Mouse (Mus musculus) megakaryocyte-erythroid progenitor cell, adult 5-6 weeks (primary cell): ENCODE data around the gene H2al1e. TPM values are rescaled to one million over a fixed set of nuclear protein-coding genes. Genes with fewer than 3 reads are reported as not detected.
"Not testable (repeated sequence)": the region's sequence is repeated elsewhere in the genome, so short reads cannot be mapped to it uniquely, and the experiment has no call there.

Source experiments
- ATAC-seq: replicated peaks from 2 replicates; pipeline ENCODE4 v1.8.0; 2016; ENCODE audit warnings: mild to moderate bottlenecking, inconsistent platforms; ENCODE audit not compliant: severe bottlenecking, poor library complexity, low FRiP score, low TSS enrichment
- total RNA-seq, 2 experiments: library from RNA; stranded (forward) in 1 of 2; stranded (reverse) in 1 of 2; fragments of 200-1000, 215-1000 nt in 1 of 2; fragments of >200 nt in 1 of 2; fragmentation: Nextera tagmentation in 1 of 2; gene quantifications; 2 replicates each; pipeline ENCODE4 v1.2.3; 2014 to 2017

The H2al1e gene
- total RNA-seq (2014; fragmentation: Nextera tagmentation) (not detected in 2 replicates), total RNA-seq (2017) (not detected in 2 replicates)

DNA sequence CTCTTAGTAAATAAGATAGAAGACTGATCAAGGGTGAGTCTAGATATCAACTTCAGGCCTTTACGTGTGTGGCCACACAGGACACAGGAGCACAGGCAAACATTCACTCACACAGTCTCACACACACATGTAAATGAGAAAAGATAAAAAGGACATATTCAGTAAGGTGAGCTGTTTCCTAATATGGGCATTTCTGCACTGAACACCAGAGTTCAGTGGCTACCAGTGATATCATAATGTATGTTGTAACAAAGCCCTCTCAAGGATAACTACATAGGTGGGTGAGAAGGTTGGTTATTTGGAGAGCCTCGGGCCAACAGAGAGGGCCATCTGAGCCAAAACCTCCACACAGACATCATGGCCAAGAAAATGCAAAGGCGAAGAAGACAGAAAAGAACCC is at the start of gene H2al1e:
TSS of gene H2al1e (plus strand) at position 301 of the 400 bp plus-strand sequence.
- ATAC-seq: not testable (repeated sequence)

DNA sequence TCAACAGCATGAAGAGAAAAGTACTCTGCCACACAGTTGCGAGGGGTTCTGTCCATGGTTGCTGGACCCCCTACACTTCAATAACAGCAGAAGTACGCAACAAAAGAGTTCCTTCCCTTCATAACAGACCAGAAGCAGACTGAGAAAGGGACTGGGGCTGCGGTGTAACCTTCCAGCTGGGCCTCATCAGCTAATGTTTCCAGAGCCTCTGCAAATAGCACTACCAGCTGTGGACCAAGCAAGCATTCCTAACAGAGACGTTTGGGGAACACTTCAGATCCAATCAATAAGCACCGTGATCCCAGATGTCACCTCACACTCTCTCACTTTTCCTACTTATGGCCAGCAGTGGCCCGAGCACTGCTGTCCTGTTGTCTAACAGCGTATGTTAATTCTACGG is 46.8 kb upstream of the H2al1e start:
- no peak for ATAC-seq

DNA sequence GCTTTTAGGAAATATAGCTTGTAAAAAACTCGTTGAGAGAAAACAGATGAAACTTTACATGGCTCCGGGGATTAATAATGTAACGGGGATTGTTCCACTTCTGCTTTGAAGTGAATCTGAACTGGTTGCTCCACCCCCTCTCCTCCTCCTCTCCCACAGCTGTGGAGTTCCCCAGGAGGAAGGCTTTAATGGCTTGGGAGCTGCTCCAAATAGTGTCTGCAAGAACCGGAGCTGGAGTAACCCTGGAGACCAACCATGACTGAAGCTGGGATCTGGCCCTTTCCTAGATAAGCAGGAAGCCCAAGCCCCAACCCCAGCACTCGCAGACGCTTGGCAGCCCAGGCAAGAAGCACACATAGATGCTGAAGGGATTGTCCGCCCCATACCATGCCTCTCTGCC is 43.9 kb upstream of the H2al1e start:
- ATAC-seq: no peak

DNA sequence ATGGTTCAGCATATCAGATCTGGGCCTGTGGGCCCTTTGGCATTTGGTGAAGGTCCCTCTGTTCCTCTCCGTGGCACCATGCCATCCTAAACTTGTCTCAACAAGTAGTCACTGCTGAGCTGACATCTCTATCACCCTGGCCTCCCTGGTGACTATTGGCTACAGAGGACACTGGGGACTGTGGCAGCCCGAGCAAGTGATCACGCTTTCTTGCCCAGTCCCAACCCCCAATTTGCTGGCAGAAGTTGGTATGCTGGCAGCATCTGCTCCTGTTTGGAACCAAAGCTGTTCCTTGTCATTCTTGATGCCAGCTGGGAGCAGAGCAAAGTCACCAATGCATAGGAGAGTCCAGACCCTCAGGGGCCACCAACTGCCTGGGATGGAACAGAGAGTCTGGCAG is 42.7 kb upstream of the H2al1e start:
- no peak for ATAC-seq

DNA sequence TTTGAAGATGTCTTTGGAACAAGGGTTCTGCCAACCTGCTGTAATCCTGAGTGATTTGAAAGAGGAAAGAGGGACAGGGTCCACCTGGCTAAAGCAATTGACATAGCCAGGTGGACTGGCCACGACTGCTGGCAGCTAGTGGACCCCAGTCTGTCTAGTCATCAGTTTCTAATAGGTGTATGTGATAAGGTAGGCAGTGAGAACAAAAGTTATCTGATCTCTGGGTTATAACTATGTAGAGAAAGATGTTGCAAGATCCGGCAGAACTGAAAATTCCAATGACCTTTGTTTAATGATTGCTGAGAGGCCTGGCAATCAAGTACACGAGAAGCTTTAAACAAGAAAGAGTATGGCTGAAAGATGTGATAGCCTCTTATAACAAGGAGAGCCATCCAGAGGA is 38.5 kb upstream of the H2al1e start:
- ATAC-seq: no peak

DNA sequence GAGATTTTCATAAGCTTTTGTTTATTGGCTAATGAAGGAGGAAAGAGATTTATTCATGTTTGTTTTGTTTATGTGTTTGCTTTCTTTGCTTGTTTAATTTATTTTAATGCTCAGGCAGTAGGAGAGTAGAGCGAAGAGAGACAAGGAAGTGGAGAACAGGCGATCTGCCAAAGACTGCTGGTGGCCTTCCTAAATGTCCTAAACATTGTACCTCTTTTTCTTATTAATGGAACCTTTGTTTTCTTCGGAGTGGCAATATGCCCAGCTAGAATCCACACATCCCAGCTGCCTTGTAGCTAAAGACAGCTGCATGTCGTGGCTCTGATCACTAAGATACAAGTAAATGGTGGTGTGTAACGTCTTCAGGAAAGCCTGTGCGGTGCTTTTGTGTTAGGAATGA is 34.7 kb upstream of the H2al1e start:
- ATAC-seq: no peak

DNA sequence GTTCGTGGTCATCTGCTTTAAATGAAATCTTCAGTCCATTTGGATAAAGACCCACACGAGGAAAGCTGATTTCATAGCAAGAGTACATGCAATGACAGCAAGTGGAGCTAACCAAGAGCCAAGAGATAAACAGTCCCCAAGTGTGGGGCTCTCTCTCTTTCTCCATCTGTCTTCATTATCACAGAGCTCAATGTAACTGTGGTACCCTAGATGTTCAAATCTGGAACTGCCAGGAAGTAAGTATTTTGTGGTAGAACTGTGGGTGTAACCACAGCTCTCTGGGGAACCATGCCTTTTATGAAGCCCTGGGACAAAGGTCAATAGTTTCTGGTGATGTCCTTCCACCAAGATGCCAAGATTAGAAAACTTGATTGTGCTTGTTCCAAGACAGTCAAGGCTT is 31.0 kb upstream of the H2al1e start:
- ATAC-seq: no peak

DNA sequence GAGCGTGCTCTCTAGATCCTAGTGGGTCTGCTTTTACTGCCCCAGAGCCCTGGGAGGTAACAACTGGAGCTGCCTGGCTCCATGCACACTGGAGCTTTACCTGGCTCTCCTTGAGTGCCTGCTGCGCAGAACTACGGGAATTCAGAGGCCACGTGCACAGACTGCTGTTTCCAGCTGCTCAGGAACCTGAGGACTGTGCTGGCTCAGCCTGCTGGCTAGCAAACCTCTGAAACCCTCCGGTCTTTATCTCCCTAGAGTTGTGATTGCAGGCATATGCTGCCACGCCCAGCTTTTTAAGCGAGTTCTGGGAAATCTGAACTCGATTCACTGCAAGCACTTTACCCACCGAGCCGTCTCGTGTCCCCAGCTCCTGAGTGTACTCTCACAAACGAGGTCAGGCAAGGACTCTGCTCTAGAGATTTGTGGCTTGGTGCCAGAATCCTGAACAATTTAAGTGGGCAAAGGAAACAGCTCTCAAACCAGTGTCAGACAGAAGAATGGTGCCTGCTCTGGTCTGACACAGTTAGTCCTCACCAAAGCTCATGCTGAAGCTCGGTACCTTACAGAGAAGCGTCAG is 23.3 kb upstream of the H2al1e start:
- no peak for ATAC-seq

DNA sequence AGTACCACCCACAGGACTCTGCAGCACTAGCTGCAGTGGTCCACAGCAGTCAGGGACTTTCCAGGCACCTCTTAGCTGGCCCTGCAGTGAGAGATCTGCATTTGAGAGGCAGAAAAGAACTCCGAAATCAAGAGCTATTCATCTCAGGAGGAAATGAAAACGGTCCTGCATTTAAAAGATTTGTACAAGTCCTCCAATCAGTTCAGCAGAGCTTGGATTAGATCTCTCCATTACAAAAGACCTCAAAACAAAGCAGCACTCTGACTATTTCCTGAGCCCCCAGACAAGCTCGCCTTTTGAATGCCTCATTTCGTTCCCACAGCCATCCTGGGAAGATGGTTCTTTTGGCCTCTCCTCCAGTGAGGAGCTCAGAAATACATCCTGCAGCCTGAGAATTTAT is 22.5 kb upstream of the H2al1e start:
- no peak for ATAC-seq

DNA sequence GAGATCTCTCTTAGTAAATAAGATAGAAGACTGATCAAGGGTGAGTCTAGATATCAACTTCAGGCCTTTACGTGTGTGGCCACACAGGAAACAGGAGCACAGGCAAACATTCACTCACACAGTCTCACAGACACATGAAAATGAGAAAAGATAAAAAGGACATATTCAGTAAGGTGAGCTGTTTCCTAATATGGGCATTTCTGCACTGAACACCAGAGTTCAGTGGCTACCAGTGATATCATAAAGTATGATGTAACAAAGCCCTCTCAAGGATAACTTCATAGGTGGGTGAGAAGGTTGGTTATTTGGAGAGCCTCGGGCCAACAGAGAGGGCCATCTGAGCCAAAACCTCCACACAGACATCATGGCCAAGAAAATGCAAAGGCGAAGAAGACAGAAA is 12.8 kb upstream of the H2al1e start, which contains the start of gene H2al1a:
TSS of gene H2al1a (plus strand) at position 301 of the 400 bp plus-strand sequence.
- not testable (repeated sequence) for ATAC-seq

DNA sequence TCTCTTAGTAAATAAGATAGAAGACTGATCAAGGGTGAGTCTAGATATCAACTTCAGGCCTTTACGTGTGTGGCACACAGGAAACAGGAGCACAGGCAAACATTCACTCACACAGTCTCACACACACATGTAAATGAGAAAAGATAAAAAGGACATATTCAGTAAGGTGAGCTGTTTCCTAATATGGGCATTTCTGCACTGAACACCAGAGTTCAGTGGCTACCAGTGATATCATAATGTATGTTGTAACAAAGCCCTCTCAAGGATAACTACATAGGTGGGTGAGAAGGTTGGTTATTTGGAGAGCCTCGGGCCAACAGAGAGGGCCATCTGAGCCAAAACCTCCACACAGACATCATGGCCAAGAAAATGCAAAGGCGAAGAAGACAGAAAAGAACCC is 9.6 kb upstream of the H2al1e start, which contains the start of gene H2al1b:
TSS of gene H2al1b (plus strand) at position 301 of the 400 bp plus-strand sequence.
- ATAC-seq: not testable (repeated sequence)

DNA sequence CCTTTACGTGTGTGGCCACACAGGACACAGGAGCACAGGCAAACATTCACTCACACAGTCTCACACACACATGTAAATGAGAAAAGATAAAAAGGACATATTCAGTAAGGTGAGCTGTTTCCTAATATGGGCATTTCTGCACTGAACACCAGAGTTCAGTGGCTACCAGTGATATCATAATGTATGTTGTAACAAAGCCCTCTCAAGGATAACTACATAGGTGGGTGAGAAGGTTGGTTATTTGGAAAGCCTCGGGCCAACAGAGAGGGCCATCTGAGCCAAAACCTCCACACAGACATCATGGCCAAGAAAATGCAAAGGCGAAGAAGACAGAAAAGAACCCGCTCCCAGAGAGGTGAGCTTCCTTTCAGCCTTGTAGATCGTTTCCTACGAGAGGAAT is 6.4 kb upstream of the H2al1e start, which contains the start of gene H2al1c:
TSS of gene H2al1c (plus strand) at position 301 of the 400 bp plus-strand sequence.
- not testable (repeated sequence) for ATAC-seq

DNA sequence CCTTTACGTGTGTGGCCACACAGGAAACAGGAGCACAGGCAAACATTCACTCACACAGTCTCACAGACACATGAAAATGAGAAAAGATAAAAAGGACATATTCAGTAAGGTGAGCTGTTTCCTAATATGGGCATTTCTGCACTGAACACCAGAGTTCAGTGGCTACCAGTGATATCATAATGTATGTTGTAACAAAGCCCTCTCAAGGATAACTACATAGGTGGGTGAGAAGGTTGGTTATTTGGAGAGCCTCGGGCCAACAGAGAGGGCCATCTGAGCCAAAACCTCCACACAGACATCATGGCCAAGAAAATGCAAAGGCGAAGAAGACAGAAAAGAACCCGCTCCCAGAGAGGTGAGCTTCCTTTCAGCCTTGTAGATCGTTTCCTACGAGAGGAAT is 3.2 kb upstream of the H2al1e start, which contains the start of gene H2al1d:
TSS of gene H2al1d (plus strand) at position 301 of the 400 bp plus-strand sequence.
- not testable (repeated sequence) for ATAC-seq

DNA sequence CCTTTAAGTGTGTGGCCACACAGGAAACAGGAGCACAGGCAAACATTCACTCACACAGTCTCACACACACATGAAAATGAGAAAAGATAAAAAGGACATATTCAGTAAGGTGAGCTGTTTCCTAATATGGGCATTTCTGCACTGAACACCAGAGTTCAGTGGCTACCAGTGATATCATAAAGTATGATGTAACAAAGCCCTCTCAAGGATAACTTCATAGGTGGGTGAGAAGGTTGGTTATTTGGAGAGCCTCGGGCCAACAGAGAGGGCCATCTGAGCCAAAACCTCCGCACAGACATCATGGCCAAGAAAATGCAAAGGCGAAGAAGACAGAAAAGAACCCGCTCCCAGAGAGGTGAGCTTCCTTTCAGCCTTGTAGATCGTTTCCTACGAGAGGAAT is 3.1 kb downstream of the H2al1e start, which contains the start of gene H2al1f:
TSS of gene H2al1f (plus strand) at position 301 of the 400 bp plus-strand sequence.
- not testable (repeated sequence) for ATAC-seq

DNA sequence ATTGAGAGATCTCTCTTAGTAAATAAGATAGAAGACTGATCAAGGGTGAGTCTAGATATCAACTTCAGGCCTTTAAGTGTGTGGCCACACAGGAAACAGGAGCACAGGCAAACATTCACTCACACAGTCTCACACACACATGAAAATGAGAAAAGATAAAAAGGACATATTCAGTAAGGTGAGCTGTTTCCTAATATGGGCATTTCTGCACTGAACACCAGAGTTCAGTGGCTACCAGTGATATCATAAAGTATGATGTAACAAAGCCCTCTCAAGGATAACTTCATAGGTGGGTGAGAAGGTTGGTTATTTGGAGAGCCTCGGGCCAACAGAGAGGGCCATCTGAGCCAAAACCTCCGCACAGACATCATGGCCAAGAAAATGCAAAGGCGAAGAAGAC is 6.2 kb downstream of the H2al1e start, which contains the start of gene H2al1g:
TSS of gene H2al1g (plus strand) at position 301 of the 400 bp plus-strand sequence.
- not testable (repeated sequence) for ATAC-seq

DNA sequence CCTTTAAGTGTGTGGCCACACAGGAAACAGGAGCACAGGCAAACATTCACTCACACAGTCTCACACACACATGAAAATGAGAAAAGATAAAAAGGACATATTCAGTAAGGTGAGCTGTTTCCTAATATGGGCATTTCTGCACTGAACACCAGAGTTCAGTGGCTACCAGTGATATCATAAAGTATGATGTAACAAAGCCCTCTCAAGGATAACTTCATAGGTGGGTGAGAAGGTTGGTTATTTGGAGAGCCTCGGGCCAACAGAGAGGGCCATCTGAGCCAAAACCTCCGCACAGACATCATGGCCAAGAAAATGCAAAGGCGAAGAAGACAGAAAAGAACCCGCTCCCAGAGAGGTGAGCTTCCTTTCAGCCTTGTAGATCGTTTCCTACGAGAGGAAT is 9.5 kb downstream of the H2al1e start, which contains the start of gene H2al1h:
TSS of gene H2al1h (plus strand) at position 301 of the 400 bp plus-strand sequence.
- not testable (repeated sequence) for ATAC-seq

DNA sequence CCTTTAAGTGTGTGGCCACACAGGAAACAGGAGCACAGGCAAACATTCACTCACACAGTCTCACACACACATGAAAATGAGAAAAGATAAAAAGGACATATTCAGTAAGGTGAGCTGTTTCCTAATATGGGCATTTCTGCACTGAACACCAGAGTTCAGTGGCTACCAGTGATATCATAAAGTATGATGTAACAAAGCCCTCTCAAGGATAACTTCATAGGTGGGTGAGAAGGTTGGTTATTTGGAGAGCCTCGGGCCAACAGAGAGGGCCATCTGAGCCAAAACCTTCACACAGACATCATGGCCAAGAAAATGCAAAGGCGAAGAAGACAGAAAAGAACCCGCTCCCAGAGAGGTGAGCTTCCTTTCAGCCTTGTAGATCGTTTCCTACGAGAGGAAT is 12.6 kb downstream of the H2al1e start, which contains the start of gene H2al1i:
TSS of gene H2al1i (plus strand) at position 301 of the 400 bp plus-strand sequence.
- ATAC-seq: not testable (repeated sequence)

DNA sequence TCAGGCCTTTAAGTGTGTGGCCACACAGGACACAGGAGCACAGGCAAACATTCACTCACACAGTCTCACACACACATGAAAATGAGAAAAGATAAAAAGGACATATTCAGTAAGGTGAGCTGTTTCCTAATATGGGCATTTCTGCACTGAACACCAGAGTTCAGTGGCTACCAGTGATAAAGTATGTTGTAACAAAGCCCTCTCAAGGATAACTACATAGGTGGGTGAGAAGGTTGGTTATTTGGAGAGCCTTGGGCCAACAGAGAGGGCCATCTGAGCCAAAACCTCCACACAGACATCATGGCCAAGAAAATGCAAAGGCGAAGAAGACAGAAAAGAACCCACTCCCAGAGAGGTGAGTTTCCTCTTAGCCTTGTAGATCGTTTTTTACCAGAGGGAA is 15.8 kb downstream of the H2al1e start, which contains the start of gene H2al1j:
TSS of gene H2al1j (plus strand) at position 301 of the 400 bp plus-strand sequence.
- ATAC-seq: not testable (repeated sequence)

DNA sequence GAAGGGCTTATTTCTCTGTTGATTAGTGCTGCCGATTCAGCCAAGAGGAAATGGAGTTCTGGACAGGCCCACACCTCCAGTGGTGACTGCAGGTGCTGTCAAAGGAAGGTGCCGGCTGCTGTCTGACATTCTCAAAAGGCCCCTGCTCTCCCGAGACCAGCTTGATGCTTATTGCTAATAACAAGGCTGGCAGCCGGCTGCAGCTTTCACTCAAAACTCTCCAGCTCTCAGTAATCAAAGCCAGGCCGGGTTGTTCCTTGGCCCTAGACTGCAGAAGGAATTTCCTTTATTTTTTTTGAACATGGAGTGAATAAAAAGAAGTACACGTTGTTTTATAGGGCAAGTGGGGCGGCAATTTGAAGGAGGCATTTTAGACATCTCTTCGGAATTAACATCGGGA is 34.0 kb downstream of the H2al1e start:
- no peak for ATAC-seq

DNA sequence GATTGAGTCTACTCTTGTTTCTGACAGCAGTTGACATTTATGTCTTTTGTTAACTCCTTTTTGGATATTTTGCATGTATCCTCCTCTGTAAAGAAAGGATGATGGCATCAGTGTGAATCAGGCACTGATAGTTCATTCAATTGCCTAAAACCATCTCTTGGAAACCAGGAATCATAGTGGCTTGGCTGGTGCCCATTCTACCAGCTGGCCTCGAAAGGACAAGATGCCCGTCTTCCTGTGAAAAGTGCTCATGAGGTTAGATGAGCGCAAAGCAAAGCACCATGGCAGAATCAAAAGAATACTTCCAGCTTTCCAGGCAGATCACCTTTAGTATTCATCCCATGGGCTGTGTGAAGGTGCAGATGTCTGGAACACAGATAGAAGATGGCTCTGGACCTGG is 35.0 kb downstream of the H2al1e start:
- ATAC-seq: no peak

DNA sequence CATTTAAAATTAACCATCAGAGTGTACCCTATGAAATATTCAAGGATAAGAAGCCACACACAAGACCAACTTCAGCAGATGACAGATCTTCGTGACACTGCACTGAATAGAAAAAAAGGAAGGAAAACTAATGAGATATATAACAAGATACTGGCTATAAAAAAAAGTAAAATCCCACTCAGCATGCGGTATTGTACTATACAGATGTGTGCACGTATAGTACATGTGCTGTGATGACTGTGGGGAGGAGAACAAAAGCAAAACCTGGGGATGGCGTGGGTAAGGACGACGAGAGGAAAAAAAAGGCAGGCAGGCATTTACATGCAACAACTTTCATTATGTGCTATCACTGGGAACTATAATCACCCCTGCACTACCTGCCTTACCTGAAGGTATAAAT is 49.1 kb downstream of the H2al1e start:
- no peak for ATAC-seq
